8 mouse cellular contexts compared by ENCODE assay signal in genomic region chr2:78021905-78022304, GRCm38 (mm10).
DNase-seq lines count a peak whose midpoint lies in the region; ATAC-seq and TF ChIP-seq lines count a peak whose summit lies in the region.

No protein-coding gene starts in this region.

- intact Hi-C loops in left cerebral cortex, adult 2 months (cut with DNase I): loop anchor here (2.0 to 10.0 kb wide), 3 partner anchors 75 to 637 kb away; partner anchors contain the start of gene Cwc22

- H3K36me3 ChIP-seq in forebrain, embryonic 14.5 days (ENCODE audit: control insufficient read depth, insufficient read depth, low read length): no peaks in the 10 kb centered on the region
- H3K36me3 ChIP-seq in neural tube, embryonic 11.5 days (ENCODE audit: control insufficient read depth, insufficient read depth, low read length): no peaks in the 10 kb centered on the region

- H3K4me3 ChIP-seq in left cerebral cortex, adult 2 months: no peak overlapping the region
- no peak overlapping the region for H3K4me3 ChIP-seq in forebrain, embryonic 14.5 days (ENCODE audit: low read depth, low read length)
- H3K4me3 ChIP-seq in neural tube, embryonic 11.5 days (ENCODE audit: low read depth, low read length): no peak overlapping the region

- ATAC-seq in forebrain, embryonic 14.5 days: peak; percentile 61; the same call in 1 of the 2 replicates
- ATAC-seq in neural tube, embryonic 11.5 days (ENCODE audit: insufficient read depth, low FRiP score, low TSS enrichment): no peak; the same call in 1 of the 2 replicates
- ATAC-seq in erythroid progenitor cell, adult 5-6 weeks (replicated peaks; ENCODE audit: low FRiP score, poor library complexity, severe bottlenecking): no peak

- WGBS in forebrain, embryonic 14.5 days: 34% methylated on average over 5 of the region's 5 CpGs
- 36% methylated on average over 5 of the region's 5 CpGs for WGBS in neural tube, embryonic 11.5 days

- no peaks in the 10 kb centered on the region for H3K27me3 ChIP-seq in forebrain, embryonic 14.5 days (replicated peaks; ENCODE audit: control insufficient read depth, insufficient read depth, low read length)
- H3K27me3 ChIP-seq in neural tube, embryonic 11.5 days (ENCODE audit: control insufficient read depth, insufficient read depth, low read length): no peaks in the 10 kb centered on the region

- peak; percentile 67 for TF ChIP-seq CTCF in left cerebral cortex, adult 2 months (IDR thresholded peaks at IDR 0.05)
- peak; percentile 24; the same call in 1 of the 2 replicates for TF ChIP-seq CTCF in brain, embryonic 14.5 days (IDR thresholded peaks at IDR 0.05; ENCODE audit: borderline replicate concordance, extremely low read depth, insufficient read depth, insufficient read length)

- no peak for TF ChIP-seq POLR2A in brain, embryonic 14.5 days (IDR thresholded peaks at IDR 0.05; ENCODE audit: borderline replicate concordance, extremely low read depth, insufficient read depth, insufficient read length, poor library complexity, severe bottlenecking)

- H3K9ac ChIP-seq in forebrain, embryonic 14.5 days (ENCODE audit: low read length): no peak overlapping the region
- no peak overlapping the region for H3K9ac ChIP-seq in neural tube, embryonic 11.5 days (ENCODE audit: low read length)

- DNase-seq in left cerebral cortex, adult 2 months (ENCODE audit: extremely low spot score in 1 of 2, low spot score in 2 of 2): no peak
- no peak for DNase-seq in left cerebral cortex, adult 18-20 months (ENCODE audit: low spot score in 2 of 2)
- peak; percentile 78 for DNase-seq in brain, embryonic 14.5 days (ENCODE audit: low read depth)
- DNase-seq in forebrain, embryonic 14.5 days (ENCODE audit: low spot score): peak; percentile 64
- DNase-seq in neural tube, embryonic 11.5 days (ENCODE audit: low spot score): peak; percentile 29
- DNase-seq in heart, postnatal 4 days: no peak
- DNase-seq in B cell, adult 2 months: no peak

- H3K4me2 ChIP-seq in forebrain, embryonic 14.5 days (ENCODE audit: low read length): no peak overlapping the region
- H3K4me2 ChIP-seq in neural tube, embryonic 11.5 days (ENCODE audit: low read depth): no peak overlapping the region

- H3K27ac ChIP-seq in left cerebral cortex, adult 2 months: no peak overlapping the region
- no peak overlapping the region for H3K27ac ChIP-seq in forebrain, embryonic 14.5 days (ENCODE audit: low read depth, low read length)
- no peak overlapping the region for H3K27ac ChIP-seq in neural tube, embryonic 11.5 days (ENCODE audit: low read depth, low read length)

- no peaks in the 10 kb centered on the region for H3K9me3 ChIP-seq in forebrain, embryonic 14.5 days (replicated peaks; ENCODE audit: control insufficient read depth, low read length)
- no peaks in the 10 kb centered on the region for H3K9me3 ChIP-seq in neural tube, embryonic 11.5 days (ENCODE audit: control insufficient read depth, low read length)

- H3K4me1 ChIP-seq in forebrain, embryonic 14.5 days (ENCODE audit: control insufficient read depth, insufficient read depth, low read length): no peaks in the 10 kb centered on the region
- H3K4me1 ChIP-seq in neural tube, embryonic 11.5 days (ENCODE audit: control insufficient read depth, insufficient read depth, low read length): no peaks in the 10 kb centered on the region

Comparison
In these comparisons a context has a peak if more than half of its experiments do, and no peak if none do; other contexts are left out.
1. DNase-seq: peak in brain, embryonic 14.5 days (single experiment), forebrain, embryonic 14.5 days (single experiment) and neural tube, embryonic 11.5 days (single experiment); none in left cerebral cortex, adult 2 months (0 of 2), left cerebral cortex, adult 18-20 months (0 of 2), heart, postnatal 4 days (single experiment) and B cell, adult 2 months (0 of 2).